Mouse (Mus musculus): ENCODE measurements around the gene Mthfd2l.

Gene Mthfd2l

DNA sequence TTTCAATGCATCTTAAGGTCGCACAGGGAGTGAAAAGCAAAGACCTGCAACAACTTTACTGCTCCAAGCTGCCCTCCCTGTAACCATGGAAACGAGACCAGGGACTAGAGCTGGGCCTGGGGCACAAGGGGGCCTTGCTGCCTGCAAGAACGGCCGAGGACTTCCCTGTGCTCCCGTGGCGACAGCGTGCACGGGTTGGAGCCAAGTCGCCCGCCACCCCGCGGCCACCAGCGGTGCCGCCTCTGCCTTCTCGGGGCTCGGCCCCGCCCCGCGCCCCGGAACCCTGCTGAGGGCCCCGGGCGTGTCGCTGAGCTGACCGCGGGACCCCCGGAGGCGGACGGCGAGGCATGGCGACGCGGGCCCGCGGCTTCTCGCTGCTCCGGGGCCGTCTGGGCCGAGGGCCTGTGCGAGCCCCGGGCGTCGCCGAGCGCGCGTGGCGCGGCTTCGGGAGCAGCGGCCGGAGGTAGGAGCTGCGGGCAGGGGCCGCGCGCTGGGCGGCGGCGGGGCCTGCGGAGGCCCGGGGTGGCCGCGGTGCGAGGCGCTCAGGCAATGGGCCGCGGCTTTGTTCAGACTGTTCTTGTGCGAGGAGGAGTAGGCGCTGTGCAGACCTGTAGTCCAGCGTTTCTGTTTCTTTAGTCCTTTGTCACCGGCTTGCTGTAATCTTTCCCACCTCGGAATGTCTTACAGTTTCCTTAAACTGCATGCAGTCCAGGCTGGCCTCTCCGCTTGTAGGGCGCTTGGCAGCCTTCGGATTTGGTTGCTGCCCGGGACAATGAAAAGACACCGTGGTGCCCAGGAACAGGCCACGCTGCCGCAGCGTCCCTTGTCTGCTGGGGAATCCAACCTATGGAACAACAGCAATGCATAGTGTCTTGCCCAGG is at the start of gene Mthfd2l:
Gene Mthfd2l, plus strand, starts transcription at position 147 of the 881 bp plus-strand sequence.
- DNase-seq (ENCODE audit: extremely low read depth, low read depth): no peak

DNA sequence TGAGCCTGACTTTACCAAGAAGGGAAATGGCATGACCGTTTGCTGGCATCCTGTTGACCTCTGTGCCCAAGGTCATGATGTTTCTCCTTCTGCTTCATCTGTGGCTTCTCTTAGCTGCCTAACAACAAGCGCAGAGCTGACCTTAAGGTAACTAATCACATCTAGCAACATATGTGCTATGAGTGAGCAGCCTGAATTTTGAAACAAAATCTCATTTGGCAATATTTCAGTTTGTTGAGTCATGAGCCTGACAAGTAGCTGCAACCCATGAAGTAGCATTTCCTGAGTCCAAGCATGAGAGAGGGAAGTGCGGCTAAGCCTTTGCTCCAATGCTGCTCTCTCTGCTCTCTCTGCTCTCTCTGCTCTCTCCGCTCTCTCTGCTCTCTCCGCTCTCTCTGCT is 49.2 kb upstream of the Mthfd2l start:
- DNase-seq (ENCODE audit: extremely low read depth, low read depth): no peak

DNA sequence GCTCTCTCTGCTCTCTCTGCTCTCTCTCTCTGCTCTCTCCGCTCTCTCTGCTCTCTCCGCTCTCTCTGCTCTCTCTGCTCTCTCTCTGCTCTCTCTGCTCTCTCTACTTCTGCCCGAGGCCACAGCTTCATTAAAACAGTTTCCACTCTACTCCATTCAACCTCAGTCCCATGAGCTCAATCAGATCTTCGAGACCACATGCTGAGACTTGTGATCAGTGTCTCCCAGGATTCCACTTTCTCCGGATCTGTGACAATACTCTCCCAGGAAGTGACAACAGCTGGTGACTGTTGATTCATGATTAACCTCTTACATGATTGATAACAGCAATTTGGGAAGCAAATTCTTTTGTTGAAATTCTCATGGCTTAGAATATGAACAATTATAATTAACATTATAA is 48.8 kb upstream of the Mthfd2l start:
- no peak for DNase-seq (ENCODE audit: extremely low read depth, low read depth)

GRCm38 (mm10) chr5:90884628-90885242 is 46.2 kb upstream of the Mthfd2l start:
- DNase-seq (ENCODE audit: extremely low read depth, low read depth): peak; percentile 64

DNA sequence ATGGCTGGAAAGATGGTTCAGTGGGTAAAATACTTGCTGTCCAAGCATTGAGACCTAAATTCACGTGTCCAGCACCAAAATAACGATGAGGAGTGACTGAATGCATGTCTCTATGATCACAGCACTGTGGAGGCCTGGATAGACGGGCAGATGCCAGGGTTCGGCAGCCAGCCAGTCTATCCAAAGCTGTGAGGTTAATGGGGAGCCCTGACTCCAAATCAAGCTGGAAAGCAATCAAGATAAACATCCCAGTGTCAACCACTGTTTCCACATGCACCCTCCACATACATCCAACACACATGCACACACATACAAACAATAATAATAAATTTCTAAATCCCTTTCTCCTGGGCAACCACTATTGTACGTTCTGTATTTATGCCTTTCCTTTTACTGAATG is 42.3 kb upstream of the Mthfd2l start:
- DNase-seq (ENCODE audit: extremely low read depth, low read depth): no peak

DNA sequence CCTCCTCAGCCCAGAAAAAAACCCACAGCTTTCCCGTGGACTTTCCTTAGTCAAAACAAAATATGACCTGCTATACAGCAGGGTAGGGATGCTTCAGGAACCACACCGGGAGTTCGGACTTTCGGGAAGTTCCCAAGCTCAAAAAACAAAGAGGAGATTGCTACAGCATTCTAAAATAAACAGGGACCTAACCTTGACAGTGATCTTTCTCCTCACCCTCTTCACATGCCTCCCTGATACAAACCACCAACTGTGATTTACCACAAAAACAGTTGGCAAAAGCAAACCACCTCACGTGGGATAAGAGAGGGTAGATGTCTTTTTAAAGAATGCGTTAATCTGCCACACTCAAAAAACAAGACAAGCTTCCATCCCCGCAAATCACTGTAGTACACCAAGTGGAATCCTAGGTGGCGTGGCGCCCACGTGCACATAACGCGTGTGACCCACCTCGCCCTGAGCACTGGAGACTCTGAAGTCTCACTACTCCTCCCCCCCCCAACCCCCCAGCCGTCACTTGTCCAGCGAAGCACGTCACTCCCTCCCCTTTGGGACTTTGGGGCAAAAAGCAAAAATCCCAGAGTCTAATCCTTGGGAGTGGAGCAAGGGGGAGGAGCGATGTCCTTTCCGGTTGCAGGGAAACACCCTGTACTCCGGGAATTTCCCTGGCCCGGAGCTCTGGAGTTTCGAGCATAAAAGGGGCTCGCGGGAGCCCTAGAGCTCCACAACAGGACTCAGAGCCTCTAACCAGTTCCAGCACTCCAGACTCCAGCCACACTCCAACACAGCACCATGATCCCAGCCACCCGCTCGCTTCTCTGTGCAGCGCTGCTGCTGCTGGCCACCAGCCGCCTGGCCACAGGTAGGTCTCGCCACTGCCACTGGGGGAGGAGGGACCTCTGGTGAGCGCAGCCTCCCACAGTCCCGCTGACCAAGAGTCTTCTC is 40.1 kb upstream of the Mthfd2l start, which contains the start of gene Cxcl1:
Gene Cxcl1, plus strand, starts transcription at position 723 of the 945 bp plus-strand sequence.
- DNase-seq (ENCODE audit: extremely low read depth, low read depth): no peak

- no peak for DNase-seq (ENCODE audit: extremely low read depth, low read depth)
Observed at GRCm38 (mm10) chr5:90891464-90891813, 39.5 kb upstream of the Mthfd2l start.

DNA sequence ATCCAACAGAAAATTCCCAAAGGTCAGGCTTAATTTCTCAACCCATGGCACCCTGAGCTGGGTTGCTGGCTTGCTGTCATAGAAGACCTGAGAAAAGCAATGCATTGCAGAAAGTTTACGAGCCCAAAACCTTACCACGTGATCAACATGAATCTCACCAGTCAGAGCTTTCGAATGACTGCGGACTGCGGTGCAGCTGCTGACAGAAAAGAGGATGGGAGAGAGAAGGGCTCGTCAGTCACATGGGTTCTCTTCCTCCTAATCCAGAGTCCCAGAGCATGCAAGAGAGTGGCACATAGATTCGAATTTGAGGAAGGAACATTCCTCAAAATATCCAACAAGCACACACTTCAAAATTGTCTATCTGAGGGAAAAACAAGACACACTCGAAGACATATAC is 36.7 kb upstream of the Mthfd2l start:
- DNase-seq (ENCODE audit: extremely low read depth, low read depth): no peak

DNA sequence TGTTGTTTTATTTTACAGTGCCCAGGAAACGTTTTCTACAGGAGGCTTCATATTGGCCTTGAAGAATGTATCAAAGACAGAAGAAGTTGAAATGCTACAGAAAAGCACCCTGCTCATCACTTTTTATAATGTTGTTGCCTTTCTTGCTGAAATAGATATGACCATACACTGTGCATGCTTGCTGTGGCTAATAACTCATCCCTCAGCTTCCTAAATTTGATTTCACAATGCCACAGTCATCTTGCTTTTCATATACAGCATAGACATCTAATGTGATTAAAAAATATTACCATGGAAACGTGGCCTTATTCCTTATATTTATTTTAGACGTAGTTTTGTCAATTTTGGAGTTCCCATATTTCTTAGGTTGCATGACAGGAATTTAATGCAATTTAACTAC is 33.5 kb upstream of the Mthfd2l start:
- no peak for DNase-seq (ENCODE audit: extremely low read depth, low read depth)

DNA sequence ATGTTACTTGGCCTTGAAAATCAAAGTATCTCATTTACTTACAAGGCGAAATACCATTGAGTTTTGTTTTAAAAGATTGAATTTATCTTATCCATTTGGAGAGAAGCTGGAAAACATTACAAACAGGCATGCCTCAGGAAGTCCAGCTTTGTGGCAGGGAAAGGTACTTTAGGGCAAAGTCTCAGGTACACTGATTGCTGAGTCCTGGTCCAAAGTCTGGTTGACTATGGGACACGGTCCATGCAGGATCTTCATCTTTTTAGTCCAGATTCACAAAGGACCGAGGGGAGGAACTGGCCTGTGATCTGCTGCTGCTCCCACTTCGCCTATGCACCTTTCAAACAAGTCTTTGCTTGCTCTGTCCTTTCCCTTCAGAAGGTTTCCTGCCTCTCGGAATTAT is 31.6 kb upstream of the Mthfd2l start:
- no peak for DNase-seq (ENCODE audit: extremely low read depth, low read depth)

GRCm38 (mm10) chr5:90900147-90900546 is 30.8 kb upstream of the Mthfd2l start:
- no peak for DNase-seq (ENCODE audit: extremely low read depth, low read depth)

GRCm38 (mm10) chr5:90900688-90901087 is 30.2 kb upstream of the Mthfd2l start:
- no peak for DNase-seq (ENCODE audit: extremely low read depth, low read depth)

DNA sequence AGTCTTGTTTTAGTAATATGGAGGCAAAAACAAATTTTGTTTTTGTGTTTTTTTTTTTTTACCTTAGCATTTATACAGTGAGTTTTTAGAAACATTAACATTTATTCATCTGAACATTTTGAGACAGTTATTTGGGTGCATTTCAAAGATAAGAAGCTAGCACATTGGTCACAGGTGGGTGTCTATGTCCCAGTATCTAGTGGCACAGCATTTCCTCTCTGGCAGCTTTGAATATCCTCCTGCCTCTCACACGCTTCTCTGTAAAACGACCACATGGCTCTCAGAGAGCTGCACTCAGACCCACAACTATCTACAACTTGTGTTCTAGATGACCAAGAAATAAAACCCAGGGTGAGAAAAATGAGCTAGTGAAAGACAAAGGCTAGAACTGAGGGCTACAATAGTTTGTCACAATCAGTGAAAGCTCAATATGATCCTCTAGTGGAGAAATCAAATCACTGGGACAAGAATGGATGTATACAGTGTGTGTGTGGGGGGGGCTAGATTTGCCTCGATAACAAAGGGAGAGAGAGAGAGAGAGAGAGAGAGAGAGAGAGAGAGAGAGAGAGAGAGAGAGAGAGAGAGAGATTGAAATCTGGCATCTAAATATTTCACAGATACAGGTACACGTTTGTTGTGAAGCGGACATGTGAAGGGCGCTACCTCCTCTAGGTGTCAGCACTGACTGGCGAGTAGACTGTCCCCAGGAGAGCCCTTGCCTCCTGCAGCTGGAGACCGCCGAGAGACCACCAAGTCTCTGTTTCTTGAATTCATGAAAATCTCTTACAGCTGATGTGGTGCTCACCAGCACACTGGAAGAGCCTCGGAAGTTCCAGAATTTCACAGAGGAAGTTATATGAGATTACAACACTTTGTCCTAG is 28.3 kb upstream of the Mthfd2l start:
- DNase-seq (ENCODE audit: extremely low read depth, low read depth): no peak

DNA sequence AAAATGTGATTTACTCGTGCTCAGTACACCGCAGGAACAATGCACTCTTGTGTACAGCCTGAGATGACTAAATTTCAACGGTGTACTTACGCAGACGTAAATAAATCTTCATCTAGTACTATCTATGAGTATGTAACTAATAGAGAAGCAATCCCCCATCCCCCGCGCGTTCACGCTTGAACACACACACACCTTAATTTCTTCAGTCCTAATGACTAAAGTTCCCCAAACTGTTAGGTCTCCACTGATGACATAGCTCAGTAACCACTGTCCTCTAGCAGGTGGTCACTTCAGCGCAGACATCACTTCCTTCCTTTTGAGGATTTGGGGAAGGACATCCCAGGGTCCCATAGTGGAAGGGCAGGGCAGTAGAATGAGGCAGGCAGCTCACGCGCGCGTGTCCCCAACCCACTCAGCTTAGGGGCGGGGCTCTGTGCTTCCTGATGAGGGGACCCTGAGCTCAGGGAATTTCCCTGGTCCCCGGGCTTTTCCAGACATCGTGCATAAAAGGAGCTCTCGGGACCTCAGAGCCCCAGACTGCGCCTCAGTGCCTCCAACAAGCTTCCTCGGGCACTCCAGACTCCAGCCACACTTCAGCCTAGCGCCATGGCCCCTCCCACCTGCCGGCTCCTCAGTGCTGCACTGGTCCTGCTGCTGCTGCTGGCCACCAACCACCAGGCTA is 27.4 kb upstream of the Mthfd2l start, which contains the start of gene Cxcl2:
Gene Cxcl2, plus strand, starts transcription at position 533 of the 682 bp plus-strand sequence.
- DNase-seq (ENCODE audit: extremely low read depth, low read depth): no peak

- DNase-seq (ENCODE audit: extremely low read depth, low read depth): peak; percentile 33
Observed at GRCm38 (mm10) chr5:90908983-90909382, 21.9 kb upstream of the Mthfd2l start.

- DNase-seq (ENCODE audit: extremely low read depth, low read depth): no peak
Observed at GRCm38 (mm10) chr5:90919495-90919894, 11.4 kb upstream of the Mthfd2l start.

- DNase-seq (ENCODE audit: extremely low read depth, low read depth): no peak
Observed at GRCm38 (mm10) chr5:90922958-90923357, 8.0 kb upstream of the Mthfd2l start.

- DNase-seq (ENCODE audit: extremely low read depth, low read depth): no peak
Observed at GRCm38 (mm10) chr5:90930546-90930945, 371 bp upstream of the Mthfd2l start.

DNA sequence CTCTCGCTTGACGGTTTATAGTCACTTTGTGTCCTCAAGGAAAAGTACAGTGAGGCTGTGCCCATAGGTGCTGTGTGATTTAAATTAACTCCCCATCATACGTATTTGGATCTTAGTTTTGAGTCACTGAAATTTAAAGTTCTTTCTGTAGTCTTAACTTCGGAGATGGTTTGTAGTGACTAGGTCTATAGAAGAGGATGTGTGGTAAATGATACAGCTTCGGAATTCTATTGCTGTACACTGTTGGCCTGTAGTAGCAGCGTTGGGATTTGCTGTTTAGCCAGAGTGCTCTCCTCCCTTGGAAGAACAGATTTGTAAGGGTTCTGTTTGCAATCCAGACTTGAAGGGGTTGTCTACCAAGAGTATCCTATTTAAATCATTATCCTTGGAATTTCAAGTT is 994 bp downstream of the Mthfd2l start:
- no peak for DNase-seq (ENCODE audit: extremely low read depth, low read depth)

- no peak for DNase-seq (ENCODE audit: extremely low read depth, low read depth)
Observed at GRCm38 (mm10) chr5:90936706-90937105, 5.8 kb downstream of the Mthfd2l start.

Data from MEL-GATA-1-ER (cell line).